Mouse (Mus musculus): Measurements from ENCODE around the gene Zfp78. TPM values are rescaled to one million over a fixed set of nuclear protein-coding genes. Genes with fewer than 3 reads are reported as not detected.

Gene Zfp78
- 6.7 TPM for polyA plus RNA-seq (2015; fragmentation: Illumina TruSeq; extraction: RNeasy Lipid Tissue Mini Kit (QIAGEN cat#74804); ENCODE audit: insufficient read depth, low replicate concordance)

DNA sequence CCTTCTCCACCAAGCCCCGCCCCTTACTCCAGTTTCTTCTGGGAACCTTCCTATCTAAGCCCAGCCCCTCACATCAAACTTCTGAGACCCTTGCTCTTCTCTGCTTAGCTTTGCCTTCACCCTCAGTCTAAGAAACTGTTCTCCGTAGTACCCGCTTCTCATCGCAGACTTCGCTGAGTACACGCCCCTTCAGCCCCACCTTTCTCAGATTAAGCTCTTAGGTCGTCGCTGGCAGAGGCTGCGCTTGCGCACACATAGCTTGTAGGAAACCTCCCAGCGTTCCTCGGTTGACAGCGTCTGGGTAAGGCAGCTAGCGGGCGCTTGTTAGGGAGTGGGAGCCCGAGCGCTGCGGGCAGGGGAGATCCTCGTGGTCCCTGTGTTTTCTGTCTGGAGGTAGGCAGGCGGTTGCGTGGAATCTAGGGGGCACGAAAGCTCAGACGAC, at the start of gene Zfp78:
TSS of gene Zfp78 (plus strand) at position 234 of the 442 bp plus-strand sequence.

DNA sequence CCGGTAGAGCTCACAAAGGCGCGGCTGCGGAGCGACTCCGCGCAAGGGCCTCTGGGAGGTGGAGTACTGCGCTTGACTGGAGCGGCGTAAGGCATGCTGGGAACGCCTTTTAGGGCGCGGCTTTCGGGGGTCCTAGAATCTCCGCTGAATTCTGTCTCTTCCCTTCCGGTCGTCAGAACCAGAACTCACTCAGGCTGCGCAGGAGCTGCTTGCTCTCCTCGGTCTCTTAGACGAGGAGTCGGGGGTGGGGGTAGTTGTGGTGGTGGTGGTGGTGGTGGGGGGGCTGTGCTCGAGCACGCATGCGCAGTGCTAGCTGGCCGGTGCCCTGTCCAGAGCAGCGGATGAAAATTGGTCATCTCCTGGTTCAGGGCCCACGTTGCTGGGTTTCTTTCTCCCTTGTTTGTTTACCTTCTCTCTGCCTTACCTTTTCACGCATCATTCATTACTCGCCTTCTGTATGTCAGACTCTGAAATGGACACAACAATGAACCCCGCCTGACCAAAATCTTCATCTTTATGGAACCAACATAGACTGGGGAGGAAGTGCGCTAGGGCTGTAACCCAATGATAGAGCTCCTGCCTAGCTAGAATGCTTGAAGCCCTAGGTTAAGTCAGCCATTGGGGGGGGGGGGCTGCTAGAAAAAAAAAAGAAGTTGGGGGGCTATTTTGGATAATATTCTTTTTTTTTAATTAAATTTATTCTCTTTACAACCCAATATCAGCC, 31.7 kb upstream of the Zfp78 start, which contains the start of gene Zfp583:
TSS of gene Zfp583 (minus strand) at position 53 of the 724 bp plus-strand sequence.

DNA sequence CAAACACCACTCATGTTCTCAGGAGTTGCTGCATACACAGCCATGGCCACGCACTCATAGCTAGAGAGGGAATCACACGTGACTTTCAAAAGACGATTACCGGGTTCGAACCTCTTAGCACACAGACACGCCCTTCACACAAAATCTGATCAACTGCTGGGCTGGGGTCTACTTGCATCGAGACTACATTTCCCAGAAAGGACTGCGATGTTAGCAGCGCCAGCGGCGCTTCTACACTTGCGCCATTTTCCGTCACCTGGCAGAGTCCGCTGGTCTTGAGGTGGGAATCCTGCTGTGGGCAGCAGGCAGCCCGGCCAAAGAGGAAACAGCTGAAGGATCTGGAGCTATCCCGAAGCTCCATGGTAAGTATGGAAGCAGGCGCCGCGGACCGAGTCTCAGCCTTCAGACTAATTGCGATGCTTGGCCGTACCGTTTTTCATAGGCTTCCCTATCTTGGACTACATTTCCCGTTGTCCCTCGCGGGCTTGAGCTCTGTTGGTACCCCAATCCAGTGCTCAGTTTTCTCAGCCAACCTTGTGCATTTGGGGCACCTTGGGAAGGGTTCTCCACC, 19.5 kb upstream of the Zfp78 start, which contains the start of gene Gm3854:
TSS of gene Gm3854 (plus strand) at position 259 of the 571 bp plus-strand sequence.

DNA sequence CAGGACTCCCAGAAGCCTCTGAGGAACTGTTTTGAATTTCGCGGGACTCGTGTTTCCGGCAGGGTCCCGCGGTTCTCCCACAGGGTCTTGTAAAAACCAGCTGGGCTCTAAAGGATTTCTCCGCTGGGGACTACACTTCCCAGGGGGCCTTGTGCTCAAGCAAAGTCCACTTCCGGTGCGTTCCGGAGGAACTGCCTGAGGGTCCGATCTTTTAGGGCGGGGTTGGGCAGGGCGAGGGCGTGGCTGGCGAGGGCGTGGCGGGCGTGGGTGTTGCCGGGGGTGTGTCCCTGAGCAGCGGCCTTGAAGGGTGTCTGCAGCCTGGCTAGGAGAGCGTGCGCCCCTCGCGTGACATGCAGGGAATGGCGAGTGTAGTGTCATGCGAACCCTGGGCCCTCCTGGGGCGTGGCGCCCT, 20.0 kb downstream of the Zfp78 start, which contains the start of gene Zfp28:
TSS of gene Zfp28 (plus strand) at position 252 of the 412 bp plus-strand sequence.

DNA sequence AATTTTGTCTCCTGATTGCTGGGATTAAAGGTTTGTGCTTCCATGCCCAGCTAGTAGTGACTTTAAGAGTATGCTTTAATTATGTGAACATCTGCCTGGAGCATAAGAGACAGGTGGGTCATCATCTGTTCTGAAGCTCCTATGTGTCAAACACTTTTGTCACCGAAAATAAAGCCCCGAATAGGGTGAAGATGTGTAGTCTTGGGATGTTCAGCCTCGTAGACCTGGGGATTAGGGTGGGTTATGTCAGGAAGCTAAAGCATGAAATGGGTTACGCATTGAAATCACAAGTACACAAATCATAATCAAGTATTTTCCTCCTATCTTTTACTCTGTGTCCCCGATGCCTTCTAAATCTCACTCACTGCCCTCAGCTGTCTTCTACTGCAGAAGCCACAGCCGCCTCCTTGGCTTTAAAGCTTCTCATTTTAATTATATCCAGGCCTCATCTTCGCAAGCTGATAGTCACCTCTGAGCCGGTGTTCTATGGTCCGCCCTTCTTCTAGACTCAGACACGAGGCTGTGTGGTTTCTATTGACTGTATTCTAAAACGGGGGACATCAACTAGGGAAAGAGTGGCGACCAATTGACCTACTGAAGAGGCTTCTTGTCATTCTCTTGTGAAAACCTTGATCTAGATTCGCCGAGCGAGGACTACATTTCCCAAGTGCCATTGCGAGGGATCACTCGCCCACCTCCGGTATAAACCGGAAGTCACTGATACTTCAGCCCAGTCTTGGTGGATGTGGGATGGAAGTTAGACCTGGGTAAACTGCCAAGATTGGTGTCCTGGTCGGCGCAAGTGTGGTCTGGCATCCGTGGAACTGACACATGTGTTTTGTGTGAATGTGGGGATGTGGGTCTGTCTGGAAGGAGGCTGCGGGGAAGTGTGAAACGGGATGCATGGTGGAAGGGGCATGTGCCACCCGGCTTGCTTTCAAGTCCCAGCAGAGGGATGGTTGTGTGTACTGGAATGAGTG, 35.2 kb downstream of the Zfp78 start, which contains the start of gene Smim17:
TSS of gene Smim17 (plus strand) at position 720 of the 980 bp plus-strand sequence.

DNA sequence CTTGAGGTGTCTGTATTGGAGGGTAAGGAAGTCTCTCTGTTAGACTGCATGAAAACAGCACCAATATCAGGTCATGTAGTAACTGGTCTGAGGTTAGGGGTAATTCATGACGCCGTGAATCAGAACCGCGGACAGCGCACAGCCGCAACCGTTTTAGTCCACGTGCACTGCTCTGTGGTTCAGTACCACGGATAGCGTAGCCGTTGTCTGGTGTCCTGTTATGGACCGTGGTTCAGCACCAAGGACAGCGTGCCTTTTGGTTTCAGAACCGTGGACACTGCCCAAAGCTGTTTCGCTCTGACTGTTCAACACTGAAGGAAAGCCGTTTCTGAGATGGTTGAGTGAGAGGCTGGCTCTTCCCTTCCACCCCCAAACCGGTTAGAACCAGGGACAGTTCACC, 47.0 kb downstream of the Zfp78 start, which contains the start of gene Gm20715:
TSS of gene Gm20715 (plus strand) at position 235 of the 400 bp plus-strand sequence.

Other genes with a start within 250 kb of the Zfp78 start
- 19.4 TPM for gene Zfp787, start 207.3 kb upstream of the Zfp78 start, polyA plus RNA-seq (2015; fragmentation: Illumina TruSeq; extraction: RNeasy Lipid Tissue Mini Kit (QIAGEN cat#74804); ENCODE audit: insufficient read depth, low replicate concordance)
- 11.0 TPM for gene Zfp444, start 191.1 kb upstream of the Zfp78 start, polyA plus RNA-seq (2015; fragmentation: Illumina TruSeq; extraction: RNeasy Lipid Tissue Mini Kit (QIAGEN cat#74804); ENCODE audit: insufficient read depth, low replicate concordance)
- gene Galp, start 166.2 kb upstream of the Zfp78 start, polyA plus RNA-seq (2015; fragmentation: Illumina TruSeq; extraction: RNeasy Lipid Tissue Mini Kit (QIAGEN cat#74804); ENCODE audit: insufficient read depth, low replicate concordance), result not detected
- gene Zscan5b, start 141.0 kb upstream of the Zfp78 start, polyA plus RNA-seq (2015; fragmentation: Illumina TruSeq; extraction: RNeasy Lipid Tissue Mini Kit (QIAGEN cat#74804); ENCODE audit: insufficient read depth, low replicate concordance), result not detected
- not detected for gene Epp13, start 110.6 kb upstream of the Zfp78 start, polyA plus RNA-seq (2015; fragmentation: Illumina TruSeq; extraction: RNeasy Lipid Tissue Mini Kit (QIAGEN cat#74804); ENCODE audit: insufficient read depth, low replicate concordance)
- 6.6 TPM for gene Zfp667, start 76.7 kb upstream of the Zfp78 start, polyA plus RNA-seq (2015; fragmentation: Illumina TruSeq; extraction: RNeasy Lipid Tissue Mini Kit (QIAGEN cat#74804); ENCODE audit: insufficient read depth, low replicate concordance)
- 4.1 TPM for gene Zfp583, start 32.0 kb upstream of the Zfp78 start, polyA plus RNA-seq (2015; fragmentation: Illumina TruSeq; extraction: RNeasy Lipid Tissue Mini Kit (QIAGEN cat#74804); ENCODE audit: insufficient read depth, low replicate concordance)
- gene Gm3854, start 19.5 kb upstream of the Zfp78 start, polyA plus RNA-seq (2015; fragmentation: Illumina TruSeq; extraction: RNeasy Lipid Tissue Mini Kit (QIAGEN cat#74804); ENCODE audit: insufficient read depth, low replicate concordance), result 0.54 TPM
- gene Zfp28, start 20.0 kb downstream of the Zfp78 start, polyA plus RNA-seq (2015; fragmentation: Illumina TruSeq; extraction: RNeasy Lipid Tissue Mini Kit (QIAGEN cat#74804); ENCODE audit: insufficient read depth, low replicate concordance), result 10.9 TPM
- gene Smim17, start 35.4 kb downstream of the Zfp78 start, polyA plus RNA-seq (2015; fragmentation: Illumina TruSeq; extraction: RNeasy Lipid Tissue Mini Kit (QIAGEN cat#74804); ENCODE audit: insufficient read depth, low replicate concordance), result not detected
- not detected for gene Gm20715, start 47.0 kb downstream of the Zfp78 start, polyA plus RNA-seq (2015; fragmentation: Illumina TruSeq; extraction: RNeasy Lipid Tissue Mini Kit (QIAGEN cat#74804); ENCODE audit: insufficient read depth, low replicate concordance)
- not detected for gene Olfr1344, start 75.4 kb downstream of the Zfp78 start, polyA plus RNA-seq (2015; fragmentation: Illumina TruSeq; extraction: RNeasy Lipid Tissue Mini Kit (QIAGEN cat#74804); ENCODE audit: insufficient read depth, low replicate concordance)
- gene Olfr1336, start 92.9 kb downstream of the Zfp78 start, polyA plus RNA-seq (2015; fragmentation: Illumina TruSeq; extraction: RNeasy Lipid Tissue Mini Kit (QIAGEN cat#74804); ENCODE audit: insufficient read depth, low replicate concordance), result not detected
- not detected for gene Olfr1346, start 103.8 kb downstream of the Zfp78 start, polyA plus RNA-seq (2015; fragmentation: Illumina TruSeq; extraction: RNeasy Lipid Tissue Mini Kit (QIAGEN cat#74804); ENCODE audit: insufficient read depth, low replicate concordance)
- not detected for gene Olfr5, start 123.7 kb downstream of the Zfp78 start, polyA plus RNA-seq (2015; fragmentation: Illumina TruSeq; extraction: RNeasy Lipid Tissue Mini Kit (QIAGEN cat#74804); ENCODE audit: insufficient read depth, low replicate concordance)
- gene Olfr1347, start 136.5 kb downstream of the Zfp78 start, polyA plus RNA-seq (2015; fragmentation: Illumina TruSeq; extraction: RNeasy Lipid Tissue Mini Kit (QIAGEN cat#74804); ENCODE audit: insufficient read depth, low replicate concordance), result not detected
- not detected for gene Olfr1348, start 145.5 kb downstream of the Zfp78 start, polyA plus RNA-seq (2015; fragmentation: Illumina TruSeq; extraction: RNeasy Lipid Tissue Mini Kit (QIAGEN cat#74804); ENCODE audit: insufficient read depth, low replicate concordance)
- gene Olfr1349, start 159.7 kb downstream of the Zfp78 start, polyA plus RNA-seq (2015; fragmentation: Illumina TruSeq; extraction: RNeasy Lipid Tissue Mini Kit (QIAGEN cat#74804); ENCODE audit: insufficient read depth, low replicate concordance), result not detected
- not detected for gene Olfr1350, start 201.6 kb downstream of the Zfp78 start, polyA plus RNA-seq (2015; fragmentation: Illumina TruSeq; extraction: RNeasy Lipid Tissue Mini Kit (QIAGEN cat#74804); ENCODE audit: insufficient read depth, low replicate concordance)

Data from spleen, adult 10 weeks (tissue).